Mouse (Mus musculus): ENCODE data around the gene Fgd3.

- no peak for TF ChIP-seq CTCF (IDR thresholded peaks at IDR 0.05; ENCODE audit: borderline replicate concordance, insufficient read depth, low read depth, low read length)
- no peak for TF ChIP-seq POLR2A (IDR thresholded peaks at IDR 0.05; ENCODE audit: borderline replicate concordance, insufficient read depth, low read length)
Measured at GRCm38 (mm10) chr13:49215128-49215503, 105.0 kb downstream of the Fgd3 start.

All from cerebellum, adult 2 months (tissue).